Mouse (Mus musculus) common myeloid progenitor, adult 5-6 weeks (primary cell): ENCODE data around the gene Sub1. TPM values are rescaled to one million over a fixed set of nuclear protein-coding genes. Genes with fewer than 3 reads are reported as not detected.

ENCODE experiments used
- ATAC-seq: replicated peaks from 2 replicates; pipeline ENCODE4 v1.8.0; 2016; ENCODE audit warnings: low read depth, mild to moderate bottlenecking, moderate TSS enrichment, inconsistent platforms; ENCODE audit not compliant: poor library complexity, severe bottlenecking
- total RNA-seq: library from RNA; stranded (forward); fragments of 200-1000, 187-1606 nt; gene quantifications from 2 replicates; pipeline ENCODE4 v1.2.3, GENCODE M21; 2017

Sub1 gene
- total RNA-seq, 1 experiment from 2014 or later = 717 TPM

GRCm38 (mm10) chr15:11971854-11972420 lies 24.8 kb downstream of the Sub1 start:
- peak; percentile 100 for ATAC-seq

DNA sequence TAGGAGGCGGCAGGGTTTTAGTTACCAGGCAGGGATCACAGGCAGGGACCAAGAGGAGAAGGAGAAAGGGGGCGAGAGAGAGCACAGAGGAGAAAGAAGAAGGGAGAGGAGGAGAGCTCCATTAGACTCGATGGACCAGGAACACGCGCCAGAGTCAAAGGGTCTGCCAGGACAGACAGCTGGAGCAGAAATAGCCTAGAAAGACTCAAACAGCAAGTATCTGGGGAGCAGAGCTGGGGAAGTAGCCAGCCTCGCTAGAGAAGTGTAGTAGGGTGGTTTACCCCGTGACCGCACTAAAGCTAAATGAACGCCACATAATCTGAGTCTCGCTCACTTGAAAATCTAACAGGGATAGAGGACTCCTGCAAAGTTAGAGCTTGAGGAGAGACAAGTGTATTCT lies 26.2 kb downstream of the Sub1 start:
- ATAC-seq = no peak

DNA sequence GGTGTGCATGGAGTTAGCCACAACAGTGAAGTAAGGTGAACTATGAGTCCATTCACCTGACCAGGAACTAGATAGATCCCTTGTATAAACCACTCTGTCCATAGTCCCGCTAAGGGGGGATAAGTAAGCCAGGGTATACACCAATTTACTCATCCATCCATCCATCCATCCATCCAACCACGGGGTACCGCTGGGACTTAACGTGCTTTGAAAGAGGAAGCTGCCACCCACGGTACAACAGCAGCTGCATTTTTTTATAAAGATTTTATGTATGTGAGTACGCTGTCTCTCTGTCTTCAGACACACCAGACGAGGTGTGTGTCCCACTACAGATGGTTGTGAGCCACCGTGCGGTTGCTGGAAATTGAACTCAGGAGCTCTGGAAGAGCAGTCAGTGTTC lies 27.9 kb downstream of the Sub1 start:
- no peak for ATAC-seq

DNA sequence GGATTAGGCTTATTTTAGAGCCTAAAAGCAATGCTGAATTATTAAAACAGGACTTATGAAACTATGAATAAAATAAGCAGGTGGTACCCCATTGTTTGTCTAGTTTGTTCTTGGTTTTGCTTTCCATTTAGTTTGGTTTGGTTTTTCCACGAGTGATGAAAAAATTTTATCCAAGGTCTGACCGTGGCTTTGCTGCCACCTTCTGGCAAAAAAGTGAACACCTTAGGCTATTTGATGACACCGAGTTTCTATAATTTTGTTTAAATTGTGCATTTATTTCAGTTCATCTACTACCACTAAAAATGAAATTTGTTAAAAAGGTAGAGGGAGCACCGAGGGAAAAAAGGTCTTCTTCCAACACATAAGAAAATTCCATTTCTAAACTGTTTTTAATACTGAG lies 30.4 kb downstream of the Sub1 start:
- peak; percentile 68; the same call in 1 of the 2 replicates for ATAC-seq

GRCm38 (mm10) chr15:11965201-11965845 lies 31.5 kb downstream of the Sub1 start:
- ATAC-seq = no peak

DNA sequence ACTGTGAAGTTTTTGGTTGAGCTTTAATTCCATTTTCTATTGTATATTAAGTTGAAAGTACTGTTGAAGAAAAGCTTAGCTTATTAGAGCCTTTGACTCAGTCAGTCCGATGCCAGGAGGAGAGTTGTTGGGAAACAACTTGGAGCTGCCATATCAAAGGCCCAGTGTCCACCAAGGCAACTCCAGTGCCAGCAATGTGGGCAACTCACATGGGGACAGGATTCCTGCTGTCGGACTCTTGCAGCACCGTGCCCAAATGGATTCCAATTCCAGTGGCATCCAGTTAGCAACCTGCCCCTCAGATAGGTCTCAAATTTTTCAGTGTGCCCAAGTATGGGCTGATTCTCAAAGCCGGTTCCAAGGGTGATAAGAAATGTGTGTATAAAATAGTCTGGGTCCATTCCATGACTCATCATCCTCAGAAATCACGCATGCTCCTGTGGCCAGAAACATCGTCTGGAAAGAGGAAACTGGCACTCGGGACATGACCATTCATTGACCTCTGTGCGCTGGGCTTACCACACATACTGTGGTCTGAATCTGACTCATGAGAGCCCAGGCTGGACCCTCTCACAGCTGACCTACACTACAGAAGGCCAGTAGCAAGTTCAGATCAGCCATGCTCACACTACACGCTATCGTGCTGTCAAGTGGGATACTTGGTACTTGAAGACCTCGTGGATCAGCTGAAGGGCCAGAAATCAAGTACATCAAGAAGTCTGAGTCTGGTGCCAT lies 32.8 kb downstream of the Sub1 start:
- ATAC-seq = no peak

DNA sequence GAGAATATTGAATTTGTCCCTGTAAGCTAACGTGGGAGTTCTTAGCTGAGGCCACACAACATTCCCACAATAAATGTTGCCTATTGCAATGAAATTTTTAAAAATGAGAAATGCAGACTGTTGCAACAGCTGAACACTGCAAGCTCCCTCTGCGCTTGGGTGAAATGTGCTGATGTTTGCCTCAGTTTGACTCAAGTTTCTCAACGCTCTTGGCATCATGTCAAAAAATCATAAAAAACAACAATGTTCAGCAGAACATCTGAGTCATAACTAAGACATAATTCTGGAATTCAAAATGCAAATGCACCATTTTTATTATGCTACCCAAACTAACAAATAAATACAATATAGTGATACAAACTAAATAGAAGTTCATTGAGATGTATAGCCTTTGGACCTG lies 37.1 kb downstream of the Sub1 start:
- no peak for ATAC-seq

DNA sequence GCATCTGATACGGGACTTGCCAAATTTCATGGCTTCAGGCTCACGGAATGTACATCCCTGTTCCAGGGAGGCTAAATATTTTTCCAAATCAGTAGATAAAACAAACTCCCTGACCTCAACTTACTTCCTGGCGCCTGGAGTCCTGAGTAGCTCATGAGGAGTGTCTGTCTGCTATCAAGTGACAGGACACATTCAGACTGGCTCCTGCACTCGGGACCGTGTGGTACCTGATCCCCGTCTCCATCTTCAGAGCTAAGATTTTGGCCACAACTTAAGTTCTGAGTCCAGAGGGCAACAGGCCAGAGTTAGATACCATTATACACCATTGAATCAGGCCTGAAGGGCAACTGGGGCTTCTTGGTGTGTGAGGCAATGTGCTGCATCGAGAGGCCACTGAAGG lies 40.7 kb downstream of the Sub1 start:
- ATAC-seq = no peak

GRCm38 (mm10) chr15:11954190-11954589 lies 42.6 kb downstream of the Sub1 start:
- ATAC-seq = no peak

- no peak for ATAC-seq
Measured at GRCm38 (mm10) chr15:11952159-11952558, 44.6 kb downstream of the Sub1 start.

GRCm38 (mm10) chr15:11951181-11951580 lies 45.6 kb downstream of the Sub1 start:
- no peak for ATAC-seq

DNA sequence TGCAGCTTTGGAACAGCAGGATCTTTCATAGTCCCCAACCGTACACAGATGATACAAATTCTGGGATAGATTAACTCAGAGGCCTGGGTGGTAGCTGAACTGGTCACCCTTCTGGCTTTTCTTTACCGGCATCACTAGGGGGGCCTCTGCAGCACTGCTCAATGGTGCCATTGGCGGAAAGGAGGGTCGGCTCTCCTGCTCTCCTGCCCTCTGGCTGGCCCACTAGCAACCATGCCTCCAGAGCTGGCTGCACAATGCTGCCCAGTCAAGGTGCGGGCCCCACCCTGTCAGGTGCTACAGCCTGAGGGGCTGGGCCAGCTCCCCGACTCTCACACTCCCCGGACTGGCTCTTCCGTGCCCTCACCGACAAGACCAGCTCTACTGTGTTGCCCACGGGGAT lies 46.6 kb downstream of the Sub1 start:
- no peak for ATAC-seq

GRCm38 (mm10) chr15:11949490-11949889 lies 47.3 kb downstream of the Sub1 start:
- ATAC-seq = no peak

GRCm38 (mm10) chr15:11940855-11941254 lies 55.9 kb downstream of the Sub1 start:
- ATAC-seq = no peak

Other genes with a start within 250 kb of the Sub1 start
- gene Npr3, start 89.7 kb downstream of the Sub1 start, total RNA-seq = not detected in 2 replicates
- 77.5 and 91.0 TPM in 2 replicates for gene Zfr, start 120.8 kb upstream of the Sub1 start, total RNA-seq
- 10.9 and 24.7 TPM in 2 replicates for gene Mtmr12, start 208.0 kb upstream of the Sub1 start, total RNA-seq